Mouse (Mus musculus): ENCODE measurements around the gene Ssc5d.

DNA sequence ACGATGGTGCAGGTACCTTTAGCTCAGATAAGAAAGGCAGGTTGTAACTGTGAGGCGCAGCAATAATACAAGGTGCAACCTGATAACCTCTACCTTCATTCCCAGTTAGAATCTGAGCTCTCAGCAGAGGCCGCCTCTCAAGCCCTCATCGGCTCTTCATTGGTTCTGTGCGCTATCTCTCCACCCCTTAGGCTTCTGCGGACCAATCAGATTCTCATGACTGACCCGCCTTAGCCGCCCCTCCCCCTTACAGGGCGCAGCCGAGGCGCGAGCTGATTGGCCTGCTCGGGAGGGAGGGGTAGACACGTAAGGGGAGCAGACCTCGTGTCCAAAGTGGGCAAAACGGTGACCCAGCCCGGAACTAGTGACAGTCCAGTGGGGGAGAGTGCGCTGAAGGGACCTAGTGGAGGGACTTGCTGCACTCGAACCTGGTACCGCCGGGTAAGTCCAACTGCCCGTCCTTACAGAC lies 48.8 kb upstream of the Ssc5d start, which contains the start of gene Isoc2a:
- TF ChIP-seq CTCF (IDR thresholded peaks at IDR 0.05; ENCODE audit: insufficient read depth, low read length) (no peak), POLR2A (IDR thresholded peaks at IDR 0.05; ENCODE audit: borderline replicate concordance, extremely low read depth, low read depth, low read length) (peak; percentile 99)

Data from lung, adult 2 months (tissue).